Mouse (Mus musculus): Measurements from ENCODE around the gene Triml2. TPM values are rescaled to one million over a fixed set of nuclear protein-coding genes. Genes with fewer than 3 reads are reported as not detected.

Gene Triml2
- not detected in 2 replicates for polyA plus RNA-seq (2015; fragmentation: Nextera tagmentation; extraction: Ambion mirVana)

DNA sequence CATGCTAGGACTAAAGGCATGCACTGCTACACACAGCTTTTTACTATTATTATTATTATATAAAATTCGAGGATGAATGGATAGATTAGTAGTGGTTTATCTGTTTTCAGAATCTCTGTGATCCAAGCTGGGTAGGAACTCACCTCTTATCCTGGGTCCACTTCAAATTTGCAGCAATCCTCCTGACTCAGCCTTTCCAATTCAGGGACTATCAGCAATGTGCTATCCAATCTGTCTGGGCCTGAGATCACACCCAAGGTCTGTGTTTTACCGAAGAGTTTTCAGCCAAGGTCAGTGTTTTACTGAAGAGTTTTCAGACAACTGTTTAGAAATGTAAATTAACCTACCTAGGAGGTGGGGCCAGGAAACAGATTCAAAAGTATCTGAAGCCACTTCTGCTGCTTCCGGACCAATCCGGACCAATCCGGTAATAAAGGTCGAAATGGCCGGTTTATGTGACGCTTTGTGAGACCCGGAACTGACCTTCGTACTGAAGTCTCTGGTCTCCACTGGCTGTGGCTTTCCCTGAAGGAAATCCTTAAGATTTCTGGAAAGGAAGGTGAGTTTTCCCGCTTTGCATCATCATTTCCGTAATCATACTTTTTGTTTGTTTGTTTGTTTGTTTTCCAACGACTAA lies at the start of gene Triml2:
Gene Triml2 (plus strand): TSS at position 488 of the 637 bp plus-strand sequence.
- no peak within 1 kb of the TSS for H3K4me2 ChIP-seq
- H3K9ac ChIP-seq (replicated peaks), result no peak within 1 kb of the TSS
- H3K36me3 ChIP-seq, result no peaks in the 10 kb centered on the region
- H3K27me3 ChIP-seq (replicated peaks), result no peaks in the 10 kb centered on the region
- ATAC-seq (ENCODE audit: low FRiP score), result no peak
- no peak within 1 kb of the TSS for H3K27ac ChIP-seq (replicated peaks)
- H3K4me3 ChIP-seq (replicated peaks), result no peak within 1 kb of the TSS
- H3K4me1 ChIP-seq, result no peaks in the 10 kb centered on the region
- 96% methylated on average over 13 of the region's 13 CpGs for WGBS
- no peaks in the 10 kb centered on the region for H3K9me3 ChIP-seq (replicated peaks)

DNA sequence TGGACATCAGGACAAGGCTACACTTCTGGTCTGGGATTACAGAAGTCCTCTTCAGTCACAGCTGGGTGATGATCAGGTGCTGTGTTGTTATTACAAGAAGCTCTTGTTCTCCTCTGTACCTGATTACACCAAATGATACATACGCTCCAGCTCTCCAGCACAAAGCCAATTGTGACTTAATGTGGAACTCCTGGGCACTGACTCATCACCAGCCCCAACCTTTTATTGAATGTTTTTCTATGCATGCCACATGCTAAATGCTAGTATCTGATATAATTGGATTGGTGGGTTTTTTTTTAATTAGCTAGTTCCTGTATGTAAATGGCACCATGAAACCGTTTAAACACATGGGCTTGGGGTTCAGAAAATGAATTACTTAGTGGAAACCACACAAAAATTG lies 39.0 kb upstream of the Triml2 start, which contains the start of gene Triml1:
Gene Triml1 (minus strand): TSS at position 101 of the 400 bp plus-strand sequence.
- H3K4me3 ChIP-seq (replicated peaks), result no peak within 1 kb of the TSS
- WGBS, result 89% methylated on average over 2 of the region's 2 CpGs
- no peak within 1 kb of the TSS for H3K9ac ChIP-seq (replicated peaks)
- H3K27ac ChIP-seq (replicated peaks), result no peak within 1 kb of the TSS
- H3K27me3 ChIP-seq (replicated peaks), result no peaks in the 10 kb centered on the region
- no peaks in the 10 kb centered on the region for H3K36me3 ChIP-seq
- no peak for ATAC-seq (ENCODE audit: low FRiP score)
- no peaks in the 10 kb centered on the region for H3K9me3 ChIP-seq (replicated peaks)
- no peak within 1 kb of the TSS for H3K4me2 ChIP-seq
- no peaks in the 10 kb centered on the region for H3K4me1 ChIP-seq

DNA sequence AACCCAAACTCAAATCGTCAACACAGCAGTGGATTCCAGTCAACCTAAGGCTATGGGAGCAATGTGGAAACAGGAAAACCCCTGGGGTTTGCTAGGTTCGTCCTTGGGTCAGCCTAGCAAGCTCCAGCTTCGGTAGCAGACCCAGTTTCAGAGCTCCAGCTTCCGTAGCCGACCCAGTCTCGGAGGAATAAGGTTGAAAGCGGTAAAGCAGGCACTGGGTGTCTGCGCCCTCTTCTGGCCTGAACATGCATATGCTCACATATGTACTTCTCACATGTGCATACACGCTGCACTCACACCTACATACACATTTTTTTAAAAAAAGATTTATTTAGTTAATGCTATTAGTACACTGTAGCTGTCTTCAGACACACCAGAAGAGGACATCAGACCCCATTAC lies 31.0 kb upstream of the Triml2 start:
- H3K27me3 ChIP-seq (replicated peaks), result no peaks in the 10 kb centered on the region
- H3K4me1 ChIP-seq, result no peaks in the 10 kb centered on the region
- 93% methylated on average over 9 of the region's 9 CpGs for WGBS
- no peak overlapping the region for H3K9ac ChIP-seq (replicated peaks)
- H3K27ac ChIP-seq (replicated peaks), result no peak overlapping the region
- no peak overlapping the region for H3K4me3 ChIP-seq (replicated peaks)
- no peak for ATAC-seq (ENCODE audit: low FRiP score)
- H3K4me2 ChIP-seq, result no peak overlapping the region
- H3K36me3 ChIP-seq, result no peaks in the 10 kb centered on the region
- no peaks in the 10 kb centered on the region for H3K9me3 ChIP-seq (replicated peaks)

DNA sequence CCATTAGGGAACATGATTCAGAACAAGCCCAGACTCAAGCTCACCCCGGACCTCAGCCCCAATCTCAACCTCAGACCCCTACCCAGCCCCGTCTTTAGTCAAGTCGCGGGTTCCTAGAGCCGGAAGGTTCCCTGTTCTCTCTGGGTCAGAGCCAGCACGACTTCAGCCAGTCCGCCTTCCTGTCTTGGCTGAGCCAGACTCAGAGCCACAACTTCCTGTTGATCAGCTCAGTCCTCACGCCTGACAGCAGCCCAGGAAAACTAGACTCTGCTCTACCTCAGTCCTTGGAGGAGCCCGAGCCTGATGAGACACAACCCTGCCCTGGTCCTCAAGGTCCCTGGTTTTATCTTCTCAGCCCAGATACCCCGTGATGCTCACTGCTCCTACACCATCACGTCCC lies 17.1 kb upstream of the Triml2 start:
- H3K9ac ChIP-seq (replicated peaks), result no peak overlapping the region
- ATAC-seq (ENCODE audit: low FRiP score), result no peak
- 91% methylated on average over 11 of the region's 11 CpGs for WGBS

DNA sequence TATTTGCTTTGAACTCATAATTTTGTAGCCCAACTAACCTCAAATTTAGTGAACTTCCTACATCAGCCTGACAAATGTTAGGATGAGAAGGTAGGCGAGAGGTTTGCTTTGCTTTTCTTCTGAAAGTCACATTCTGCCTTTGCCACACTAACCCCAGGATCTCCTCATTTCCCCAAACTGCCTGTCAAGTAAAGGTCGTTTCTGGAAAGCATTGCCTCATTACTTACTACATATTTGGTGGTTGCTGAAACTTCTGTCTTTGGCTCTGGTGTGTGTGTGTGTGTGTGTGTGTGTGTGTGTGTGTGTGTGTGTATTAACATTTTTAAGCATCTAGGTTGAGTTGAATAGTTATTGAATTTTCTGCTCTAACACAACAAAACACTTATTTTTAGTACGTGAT lies 15.9 kb upstream of the Triml2 start:
- 88% methylated on average over 3 of the region's 3 CpGs for WGBS
- ATAC-seq (ENCODE audit: low FRiP score), result no peak

More for the DNA sequence above, 17.1 kb upstream of the Triml2 start:
- no peak overlapping the region for H3K4me3 ChIP-seq (replicated peaks)
- no peak overlapping the region for H3K4me2 ChIP-seq
- no peaks in the 10 kb centered on the region for H3K36me3 ChIP-seq
- no peak overlapping the region for H3K27ac ChIP-seq (replicated peaks)
- H3K27me3 ChIP-seq (replicated peaks), result no peaks in the 10 kb centered on the region
- H3K9me3 ChIP-seq (replicated peaks), result no peaks in the 10 kb centered on the region
- no peaks in the 10 kb centered on the region for H3K4me1 ChIP-seq

DNA sequence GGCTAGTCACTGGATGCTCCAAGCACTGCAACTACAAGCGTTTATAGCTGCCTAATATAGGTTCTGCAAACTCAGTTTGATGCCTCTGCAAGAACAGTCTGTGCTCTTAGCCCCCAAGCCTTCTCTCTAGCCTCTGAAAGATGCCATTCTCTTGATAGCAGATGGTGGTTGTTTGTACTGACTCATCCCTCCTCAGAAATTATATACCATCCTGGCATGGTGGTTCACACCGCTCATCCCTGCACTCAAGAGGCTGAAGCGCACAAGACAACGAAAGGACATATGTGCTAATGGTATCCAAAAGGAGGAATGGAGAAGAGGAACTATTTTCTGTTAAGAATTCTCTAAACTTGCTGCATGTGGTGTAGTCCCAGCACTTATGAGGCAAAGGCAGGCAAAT lies 12.3 kb upstream of the Triml2 start:
- Histone ChIP-seq H3K4me2 (no peak overlapping the region), H3K27ac (replicated peaks) (no peak overlapping the region), H3K36me3 (no peaks in the 10 kb centered on the region), H3K9ac (replicated peaks) (no peak overlapping the region), H3K27me3 (replicated peaks) (no peaks in the 10 kb centered on the region), H3K9me3 (replicated peaks) (no peaks in the 10 kb centered on the region), H3K4me1 (no peaks in the 10 kb centered on the region), H3K4me3 (replicated peaks) (no peak overlapping the region)
- no peak for ATAC-seq (ENCODE audit: low FRiP score)
- 89% methylated on average over 4 of the region's 4 CpGs for WGBS

More for the DNA sequence above, 15.9 kb upstream of the Triml2 start:
- Histone ChIP-seq H3K4me2 (no peak overlapping the region), H3K9me3 (replicated peaks) (no peaks in the 10 kb centered on the region), H3K4me3 (replicated peaks) (no peak overlapping the region), H3K4me1 (no peaks in the 10 kb centered on the region), H3K9ac (replicated peaks) (no peak overlapping the region), H3K36me3 (no peaks in the 10 kb centered on the region), H3K27me3 (replicated peaks) (no peaks in the 10 kb centered on the region), H3K27ac (replicated peaks) (no peak overlapping the region)

DNA sequence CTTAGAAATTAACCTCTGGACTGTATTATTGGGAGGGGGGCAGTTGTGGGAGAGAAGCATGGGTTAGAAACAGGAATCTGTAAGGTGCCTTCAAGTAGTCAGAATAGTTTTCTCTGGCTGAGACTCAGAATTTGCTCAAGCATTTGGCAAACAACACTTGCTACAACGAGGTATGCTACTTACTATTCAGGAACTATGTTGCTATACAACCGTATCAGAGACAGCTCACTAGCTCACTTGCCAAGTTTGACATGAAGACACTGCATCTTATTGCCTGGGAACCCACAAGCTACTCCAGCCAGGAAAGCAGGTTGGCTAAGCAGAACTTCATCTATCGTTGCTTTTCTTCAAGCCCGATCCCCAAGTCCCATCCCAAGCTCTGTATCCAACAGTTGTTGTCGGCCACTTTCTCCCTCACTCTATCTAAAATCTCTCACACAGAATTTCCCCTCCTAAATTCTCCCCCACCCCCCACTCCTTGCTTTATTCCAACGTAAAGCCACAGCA lies 11.0 kb upstream of the Triml2 start:
- H3K4me2 ChIP-seq, result no peak overlapping the region
- H3K27ac ChIP-seq (replicated peaks), result no peak overlapping the region
- whole genome bisulfite sequencing, result 81% methylated on average over 6 of the region's 6 CpGs
- no peaks in the 10 kb centered on the region for H3K4me1 ChIP-seq
- ATAC-seq (ENCODE audit: low FRiP score), result no peak
- no peaks in the 10 kb centered on the region for H3K9me3 ChIP-seq (replicated peaks)
- H3K9ac ChIP-seq (replicated peaks), result no peak overlapping the region
- no peak overlapping the region for H3K4me3 ChIP-seq (replicated peaks)
- H3K36me3 ChIP-seq, result no peaks in the 10 kb centered on the region
- H3K27me3 ChIP-seq (replicated peaks), result no peaks in the 10 kb centered on the region

DNA sequence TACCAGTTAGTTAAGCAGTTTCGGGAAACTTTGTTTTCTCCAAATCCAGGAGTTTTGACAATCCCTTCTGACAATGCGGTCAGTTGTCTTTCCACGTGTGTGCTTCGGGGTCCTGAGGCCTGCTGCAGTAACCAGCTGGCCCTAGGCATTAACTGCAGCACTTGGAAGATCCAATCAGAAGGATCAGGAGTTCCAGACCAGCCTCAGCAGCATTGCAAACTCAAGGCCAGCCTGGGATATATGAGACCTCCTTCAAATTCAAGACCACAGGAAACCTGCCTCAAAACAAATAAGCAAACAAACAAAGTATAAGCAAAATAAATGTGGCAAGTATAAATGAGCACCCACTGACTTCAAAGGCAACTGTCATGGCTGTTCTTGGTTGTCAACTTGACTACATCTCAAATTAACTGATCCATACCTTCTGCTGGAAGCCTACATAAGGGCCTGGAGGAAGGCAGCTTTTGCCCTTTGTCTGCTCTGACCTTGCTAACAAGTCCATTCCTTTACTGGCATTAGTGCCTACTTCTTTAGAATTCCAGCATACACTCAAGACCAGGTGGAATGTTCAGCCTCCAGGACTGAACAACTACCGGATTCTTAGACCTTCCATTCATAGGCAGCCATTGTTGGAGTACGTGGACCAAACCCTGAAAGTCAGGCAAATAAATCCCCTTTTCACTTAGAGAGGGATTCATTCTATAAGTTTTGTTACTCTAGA lies 3.4 kb upstream of the Triml2 start:
- no peak overlapping the region for H3K4me2 ChIP-seq
- no peak overlapping the region for H3K4me3 ChIP-seq (replicated peaks)
- H3K9me3 ChIP-seq (replicated peaks), result no peaks in the 10 kb centered on the region
- no peak for ATAC-seq (ENCODE audit: low FRiP score)
- no peaks in the 10 kb centered on the region for H3K4me1 ChIP-seq
- no peaks in the 10 kb centered on the region for H3K27me3 ChIP-seq (replicated peaks)
- WGBS, result 90% methylated on average over 6 of the region's 6 CpGs
- no peaks in the 10 kb centered on the region for H3K36me3 ChIP-seq
- no peak overlapping the region for H3K27ac ChIP-seq (replicated peaks)
- no peak overlapping the region for H3K9ac ChIP-seq (replicated peaks)

DNA sequence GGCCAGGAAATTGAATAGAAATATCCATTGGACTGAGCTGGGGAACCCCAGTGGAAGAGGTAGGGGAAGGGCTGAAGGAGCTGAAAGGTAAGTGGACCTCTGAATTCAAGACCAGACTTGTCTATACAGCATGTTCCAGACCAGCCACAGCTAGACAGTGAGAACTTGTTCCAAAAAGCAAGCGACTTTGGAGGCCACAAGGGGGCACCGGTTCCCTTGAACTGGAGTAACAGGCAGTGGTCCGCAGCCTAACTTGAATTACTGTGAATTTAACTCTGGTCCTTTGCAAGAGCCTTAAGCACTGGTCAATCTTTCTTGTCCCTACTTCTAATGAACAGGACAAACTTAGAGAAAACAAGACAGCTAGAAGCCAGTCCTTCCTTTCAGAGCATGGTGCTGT lies 2.1 kb upstream of the Triml2 start:
- ATAC-seq (ENCODE audit: low FRiP score), result no peak
- H3K36me3 ChIP-seq, result no peaks in the 10 kb centered on the region
- WGBS, result 53% methylated on average over 3 of the region's 3 CpGs

DNA sequence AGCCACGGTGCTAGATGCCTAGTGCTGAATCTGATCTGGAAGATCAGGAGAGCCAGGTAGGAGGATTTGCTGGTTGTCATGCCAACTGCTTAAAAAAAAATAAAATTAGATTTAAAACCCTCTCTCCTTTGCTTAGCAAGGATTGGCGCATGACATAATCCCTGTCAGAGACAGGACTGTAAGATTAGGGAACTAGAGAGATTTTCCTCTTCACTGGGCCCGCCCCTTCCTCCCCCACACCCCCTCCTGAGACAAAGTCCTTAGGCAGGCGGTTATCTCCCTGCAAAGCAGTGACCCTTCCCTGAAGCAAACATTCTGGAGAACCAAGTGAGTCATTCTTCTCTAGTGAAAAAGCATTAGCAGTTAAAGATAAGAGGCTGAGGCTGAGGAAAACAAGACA lies 1.2 kb upstream of the Triml2 start:
- no peak overlapping the region for H3K27ac ChIP-seq (replicated peaks)
- ATAC-seq (ENCODE audit: low FRiP score), result no peak
- H3K4me1 ChIP-seq, result no peaks in the 10 kb centered on the region
- H3K4me3 ChIP-seq (replicated peaks), result no peak overlapping the region
- H3K9me3 ChIP-seq (replicated peaks), result no peaks in the 10 kb centered on the region
- H3K4me2 ChIP-seq, result no peak overlapping the region
- no peak overlapping the region for H3K9ac ChIP-seq (replicated peaks)
- H3K27me3 ChIP-seq (replicated peaks), result no peaks in the 10 kb centered on the region
- WGBS, result 78% methylated on average over 4 of the region's 4 CpGs
- H3K36me3 ChIP-seq, result no peaks in the 10 kb centered on the region

More for the DNA sequence above, 2.1 kb upstream of the Triml2 start:
- H3K9ac ChIP-seq (replicated peaks), result no peak overlapping the region
- H3K9me3 ChIP-seq (replicated peaks), result no peaks in the 10 kb centered on the region
- H3K4me1 ChIP-seq, result no peaks in the 10 kb centered on the region
- H3K27me3 ChIP-seq (replicated peaks), result no peaks in the 10 kb centered on the region
- H3K4me3 ChIP-seq (replicated peaks), result no peak overlapping the region
- H3K27ac ChIP-seq (replicated peaks), result no peak overlapping the region
- H3K4me2 ChIP-seq, result no peak overlapping the region

DNA sequence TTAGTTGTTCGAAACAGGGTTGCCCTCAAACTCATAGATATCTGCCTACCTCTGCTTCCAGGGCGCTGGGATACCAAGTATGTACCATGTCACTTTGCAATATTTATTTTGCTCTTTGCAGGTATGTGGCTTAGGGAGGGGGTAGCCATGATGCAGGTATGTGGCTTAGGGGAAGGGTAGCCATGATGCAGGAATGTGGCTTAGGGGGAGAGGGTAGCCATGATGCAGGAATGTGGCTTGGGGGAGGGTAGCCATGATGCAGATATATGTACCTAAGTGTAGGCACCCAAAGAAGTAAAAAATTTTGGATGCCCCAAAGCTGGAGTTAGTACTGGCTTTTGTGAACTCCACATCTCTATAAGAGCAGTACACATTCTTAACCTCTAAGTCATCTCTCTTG lies 1.9 kb downstream of the Triml2 start:
- Histone ChIP-seq H3K4me2 (no peak overlapping the region), H3K9ac (replicated peaks) (no peak overlapping the region), H3K9me3 (replicated peaks) (no peaks in the 10 kb centered on the region), H3K27ac (replicated peaks) (no peak overlapping the region), H3K4me1 (no peaks in the 10 kb centered on the region), H3K27me3 (replicated peaks) (no peaks in the 10 kb centered on the region), H3K4me3 (replicated peaks) (no peak overlapping the region), H3K36me3 (no peaks in the 10 kb centered on the region)
- whole genome bisulfite sequencing, result 91% methylated on average over 2 of the region's 2 CpGs
- no peak for ATAC-seq (ENCODE audit: low FRiP score)

DNA sequence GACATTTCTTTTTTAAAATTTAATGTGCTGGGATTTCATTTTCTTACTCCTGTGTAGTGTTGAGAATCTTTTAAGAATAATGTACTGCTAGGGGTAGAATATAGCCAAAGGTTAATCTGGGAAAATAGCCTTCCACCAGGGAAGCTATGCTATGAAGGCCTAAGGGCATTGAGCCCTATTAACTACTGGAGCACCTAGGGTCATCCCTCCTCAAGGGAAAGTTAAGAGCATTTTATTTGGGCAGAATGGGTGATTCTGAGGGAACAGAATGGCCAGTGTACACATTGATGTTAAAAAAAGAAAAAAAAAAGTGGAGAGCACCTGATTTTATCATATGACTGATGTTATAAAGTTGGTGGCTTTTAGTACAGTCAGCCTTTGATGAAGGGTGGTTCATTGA lies 35.2 kb downstream of the Triml2 start:
- Histone ChIP-seq H3K4me1 (no peaks in the 10 kb centered on the region), H3K4me2 (no peak overlapping the region), H3K9me3 (replicated peaks) (no peaks in the 10 kb centered on the region), H3K27me3 (replicated peaks) (no peaks in the 10 kb centered on the region), H3K9ac (replicated peaks) (no peak overlapping the region), H3K36me3 (no peaks in the 10 kb centered on the region), H3K27ac (replicated peaks) (no peak overlapping the region), H3K4me3 (replicated peaks) (no peak overlapping the region)
- no peak for ATAC-seq (ENCODE audit: low FRiP score)

Measured in neural tube, embryonic 15.5 days (tissue).